Mouse (Mus musculus) ES-E14 (cell line): Measurements from ENCODE around the gene Trappc1. TPM values are rescaled to one million over a fixed set of nuclear protein-coding genes. Genes with fewer than 3 reads are reported as not detected.

Experiments used
- DNase-seq: peaks from one replicate; pipeline ENCODE4 v3.0.0-alpha.2; 2013; ENCODE audit warnings: low read depth, low spot score
- H3K27ac ChIP-seq: 2 replicates; pipeline ENCODE4 v1.5.1; 2012; ENCODE audit warnings: low read depth, mild to moderate bottlenecking, low read length, moderate library complexity, mixed read lengths; ENCODE audit not compliant: poor library complexity, insufficient read depth, severe bottlenecking
- H3K36me3 ChIP-seq: 2 replicates; pipeline ENCODE4 v1.6.1; 2012; ENCODE audit warnings: mild to moderate bottlenecking, low read length, moderate library complexity, mixed read lengths; ENCODE audit not compliant: control insufficient read depth, poor library complexity, insufficient read depth, severe bottlenecking
- H3K4me1 ChIP-seq, 2 experiments: fragments of 150-350 bp in 1 of 2; sonication (generic) in 1 of 2; 2 replicates each; pipeline ENCODE4 v1.6.1; 2012; ENCODE audit warnings: low read length in 2 of 2, mild to moderate bottlenecking in 1 of 2, mixed read lengths in 1 of 2; ENCODE audit not compliant: control insufficient read depth in 2 of 2, insufficient read depth in 2 of 2, poor library complexity in 1 of 2
- H3K4me3 ChIP-seq, 2 experiments: fragments of 150-350 bp in 1 of 2; sonication (generic) in 1 of 2; 2 replicates each; pipeline ENCODE4 v1.5.1; 2012; ENCODE audit warnings: low read length in 2 of 2, low read depth in 1 of 2, mild to moderate bottlenecking in 1 of 2, mixed read lengths in 1 of 2; ENCODE audit not compliant: insufficient read depth in 1 of 2, poor library complexity in 1 of 2, severe bottlenecking in 1 of 2
- H3K9ac ChIP-seq: 2 replicates; pipeline ENCODE4 v1.6.1; 2012; ENCODE audit warnings: low read depth, mild to moderate bottlenecking, low read length, mixed read lengths; ENCODE audit not compliant: poor library complexity, insufficient read depth, severe bottlenecking
- H3K9me3 ChIP-seq: fragments of 150-350 bp; sonication (generic); 2 replicates; pipeline ENCODE4 v1.6.1; 2012; ENCODE audit warnings: low read depth, mild to moderate bottlenecking, low read length; ENCODE audit not compliant: control insufficient read depth, insufficient read depth
- CHD2 ChIP-seq: IDR thresholded peaks from 2 replicates; pipeline ENCODE4 v1.6.1; 2014; ENCODE audit warnings: mild to moderate bottlenecking, low read depth, low read length, inconsistent platforms
- HCFC1 ChIP-seq: IDR thresholded peaks from 2 replicates; pipeline ENCODE4 v1.6.1; 2012; ENCODE audit warnings: low read length, inconsistent platforms, borderline replicate concordance; ENCODE audit not compliant: insufficient read depth
- MAFK ChIP-seq: IDR thresholded peaks from 2 replicates; pipeline ENCODE4 v1.6.1; 2014; ENCODE audit warnings: mild to moderate bottlenecking, low read depth, low read length, inconsistent platforms; ENCODE audit not compliant: insufficient read depth
- ZC3H11A ChIP-seq: IDR thresholded peaks from 2 replicates; pipeline ENCODE4 v1.6.1; 2012; ENCODE audit warnings: low read depth, mild to moderate bottlenecking, inconsistent platforms, low read length, borderline replicate concordance
- ZNF384 ChIP-seq: IDR thresholded peaks from 2 replicates; pipeline ENCODE4 v1.6.1; 2012; ENCODE audit warnings: low read depth, low read length, inconsistent platforms
- in situ Hi-C, 2 experiments: fragments of 600-800 bp; cut with MboI; formaldehyde crosslinking; loops; one replicate each; pipeline ENCODE4 v1.15.1; 2025; ENCODE audit warnings: low sequenced_read_pairs in 2 of 2, inconsistent platforms in 1 of 2; ENCODE audit not compliant: unreplicated experiment in 2 of 2
- total RNA-seq: library from RNA; depleted of rRNA; stranded (reverse); fragments of 300-350 nt; gene quantifications from 2 replicates; pipeline ENCODE4 v1.2.3, GENCODE M21; 2012

Gene Trappc1
- total RNA-seq, 1 experiment, result 62.2 TPM

DNA sequence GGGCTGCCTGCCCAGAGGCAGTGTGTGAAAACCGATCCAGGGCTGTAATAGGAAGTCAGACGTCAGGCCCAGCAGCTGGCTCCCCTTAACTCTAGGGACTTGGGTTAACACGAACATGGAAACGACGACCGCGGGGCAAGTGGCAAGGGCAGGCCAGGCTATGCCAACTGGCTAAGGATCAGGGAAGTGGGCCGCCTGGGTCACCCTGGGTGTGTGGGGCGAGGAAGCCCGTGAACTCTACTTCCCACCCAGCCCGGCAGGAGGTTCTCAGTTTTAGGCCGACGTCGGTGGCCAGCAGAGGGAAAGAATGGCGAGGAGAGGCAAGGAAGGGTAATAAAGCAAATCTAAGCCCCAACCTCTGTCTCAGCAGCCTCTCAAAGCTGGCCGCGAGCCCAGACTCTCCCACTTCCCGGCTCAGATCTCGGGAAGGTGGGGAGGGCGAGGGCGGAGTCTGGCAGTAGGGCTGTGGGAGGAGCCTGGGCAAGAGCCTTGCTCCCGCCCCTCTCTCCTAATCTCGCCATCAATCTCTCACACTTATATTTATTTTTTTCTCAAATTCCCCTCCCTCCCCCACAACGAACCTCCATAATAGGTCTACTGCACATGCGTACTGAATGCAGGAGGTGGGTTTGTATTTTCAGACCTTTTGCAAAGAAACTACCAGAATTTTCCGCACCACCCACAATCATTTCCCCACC is 42.5 kb downstream of the Trappc1 start:
- Histone ChIP-seq H3K27ac (no peak overlapping the region), H3K4me1 (peaks cover 0 to 19% of the 10 kb centered on the region in 2 experiments; a peak in 2 of 4 replicates)

DNA sequence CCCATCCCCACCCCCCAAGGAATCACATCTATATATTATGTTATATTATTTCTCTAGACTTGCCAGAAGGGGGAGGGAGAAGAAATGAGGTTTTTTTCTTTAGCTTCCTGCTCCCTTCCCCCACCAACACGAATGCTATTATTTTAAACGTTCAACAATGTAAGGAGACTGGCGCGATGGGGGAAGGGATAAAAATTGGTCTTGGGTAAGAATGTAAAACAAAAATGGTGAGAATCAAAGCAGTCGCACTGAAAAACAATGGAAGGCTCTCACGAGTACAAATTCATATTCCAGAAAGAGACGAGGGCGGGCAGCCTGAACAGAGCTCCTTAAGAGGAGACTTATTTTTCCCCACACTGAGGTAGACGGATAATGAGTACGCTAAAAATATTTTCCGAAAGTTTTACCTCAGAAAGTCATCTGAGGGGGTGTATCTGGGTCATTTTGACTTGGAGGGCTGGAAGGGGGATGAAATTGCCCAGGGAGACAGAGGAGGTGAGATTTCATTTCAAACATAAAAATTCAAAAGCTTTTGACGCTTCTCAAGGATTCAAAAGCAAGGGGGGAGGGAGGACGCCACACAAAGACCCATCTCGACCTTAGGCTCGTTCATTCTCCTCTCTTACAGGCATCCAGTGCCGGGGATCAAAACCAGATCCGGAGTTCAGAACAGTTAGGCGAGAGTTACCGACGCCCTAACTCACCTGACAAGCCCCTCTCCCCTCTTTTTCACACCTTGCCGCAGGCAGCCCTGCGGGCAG is 43.3 kb downstream of the Trappc1 start:
- H3K4me3 ChIP-seq, result peak overlapping the region in 1 of 2 experiments; percentile 3; a peak in 1 of 4 replicates
- DNase-seq, result no peak
- in situ Hi-C loops, result no loop called here
- no peaks in the 10 kb centered on the region for H3K36me3 ChIP-seq
- no peaks in the 10 kb centered on the region for H3K9me3 ChIP-seq
- H3K9ac ChIP-seq, result no peak overlapping the region
- H3K27ac ChIP-seq, result no peak overlapping the region
- peaks cover 0 to 24% of the 10 kb centered on the region in 2 experiments; a peak in 2 of 4 replicates for H3K4me1 ChIP-seq
- TF ChIP-seq ZNF384 (no peak), HCFC1 (no peak), ZC3H11A (no peak), CHD2 (no peak), MAFK (no peak)

More for the DNA sequence above, 42.5 kb downstream of the Trappc1 start:
- in situ Hi-C loops, result no loop called here
- Histone ChIP-seq H3K9ac (peak overlapping the region; percentile 24), H3K4me3 (peak overlapping the region; percentile 36 to 55), H3K36me3 (no peaks in the 10 kb centered on the region), H3K9me3 (no peaks in the 10 kb centered on the region)
- DNase-seq, result peak; percentile 59
- TF ChIP-seq ZNF384, result no peak

DNA sequence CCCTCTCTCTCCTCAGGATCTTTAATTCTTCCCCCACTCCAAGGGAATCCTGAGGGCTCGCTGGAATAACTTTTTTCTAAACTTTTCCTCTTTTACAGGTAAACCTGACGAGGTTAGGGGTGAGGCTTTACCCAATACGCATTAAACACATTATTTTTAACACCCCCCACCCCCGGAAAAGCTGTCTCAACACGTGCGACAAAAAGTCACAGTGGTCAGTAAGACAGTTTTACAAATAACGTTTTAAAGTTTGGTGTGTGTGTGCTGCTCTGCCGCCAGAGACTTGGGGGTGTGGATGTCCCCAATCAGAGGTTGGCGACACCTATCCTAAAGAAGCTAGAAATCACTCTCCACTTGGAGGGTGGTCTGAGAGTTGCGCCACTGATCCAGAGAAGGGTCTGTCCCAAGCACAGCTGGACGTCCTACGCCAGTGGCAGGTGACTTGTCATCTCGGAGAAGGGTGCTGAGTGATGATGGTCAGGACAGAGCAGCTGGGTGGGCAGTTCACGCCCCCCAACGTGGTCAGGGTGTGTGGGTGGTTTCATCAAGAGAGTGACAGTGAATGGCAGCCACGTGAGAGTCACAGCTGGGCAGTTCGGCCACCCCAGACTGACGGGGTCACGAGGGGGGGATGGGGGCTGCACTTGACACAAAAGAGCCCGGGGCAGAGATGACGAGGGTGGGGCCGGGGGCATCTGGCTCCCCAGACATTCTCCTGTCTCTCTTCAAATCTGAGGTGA is 44.0 kb downstream of the Trappc1 start:
- H3K9ac ChIP-seq, result no peak overlapping the region; the same call in 1 of the 2 replicates
- peak overlapping the region; percentile 77 to 89 for H3K4me3 ChIP-seq
- TF ChIP-seq MAFK, result no peak
- no peak for TF ChIP-seq HCFC1
- TF ChIP-seq ZC3H11A, result no peak
- no peak for TF ChIP-seq CHD2
- no peak for TF ChIP-seq ZNF384
- H3K4me1 ChIP-seq, result peaks cover 0 to 26% of the 10 kb centered on the region in 2 experiments; a peak in 2 of 4 replicates
- H3K9me3 ChIP-seq, result no peaks in the 10 kb centered on the region
- H3K36me3 ChIP-seq, result no peaks in the 10 kb centered on the region
- H3K27ac ChIP-seq, result no peak overlapping the region; the same call in 1 of the 2 replicates
- in situ Hi-C loops, result no loop called here
- no peak for DNase-seq

DNA sequence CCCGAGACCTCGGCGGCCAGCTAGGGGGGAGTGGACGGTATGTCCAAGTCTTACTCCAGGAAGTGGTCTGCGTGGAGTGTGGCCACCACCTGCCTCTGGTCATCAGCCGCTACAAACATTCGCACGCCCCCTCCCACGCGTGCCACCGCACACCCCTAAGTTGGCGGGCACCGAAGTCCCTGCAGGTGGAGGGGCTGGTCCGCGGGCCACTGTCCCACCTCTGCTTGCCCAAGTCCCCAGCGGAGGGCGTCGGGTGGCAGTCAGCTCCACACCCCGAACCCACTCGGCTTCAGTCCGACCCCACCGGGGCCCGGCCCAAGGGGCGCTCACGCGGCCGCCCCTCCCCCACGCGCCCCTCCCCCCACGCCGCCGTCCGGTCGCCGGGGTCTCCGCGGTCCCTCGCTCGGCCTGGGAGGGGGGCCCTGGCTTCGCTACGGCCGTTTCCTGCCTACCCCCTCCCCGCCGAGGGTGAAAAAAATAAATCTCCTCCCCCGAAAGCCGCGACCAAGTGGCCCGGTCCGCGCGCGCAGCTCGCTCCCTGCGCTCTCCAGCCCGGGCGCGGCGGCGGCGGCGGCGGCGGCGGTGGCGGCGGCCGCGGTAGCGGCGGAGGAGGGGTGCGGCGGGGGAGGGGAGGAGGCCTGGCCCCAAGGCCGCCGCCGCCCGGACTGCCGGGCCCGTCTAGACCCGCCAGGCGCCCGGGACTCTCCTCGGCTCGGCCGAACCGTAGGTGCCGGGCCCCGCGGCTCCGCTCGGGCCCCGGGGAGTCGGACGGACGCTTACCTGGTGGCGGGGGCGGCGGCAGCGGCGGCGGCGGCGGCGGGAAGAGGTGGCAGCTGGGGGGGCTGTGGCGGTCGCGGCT is 44.8 kb downstream of the Trappc1 start:
- Histone ChIP-seq H3K4me3 (peak overlapping the region; percentile 77 to 89), H3K9ac (peak overlapping the region; percentile 76), H3K4me1 (peaks cover 0 to 26% of the 10 kb centered on the region in 2 experiments; a peak in 2 of 4 replicates), H3K27ac (no peak overlapping the region; the same call in 1 of the 2 replicates), H3K9me3 (no peaks in the 10 kb centered on the region), H3K36me3 (no peaks in the 10 kb centered on the region)
- TF ChIP-seq ZNF384 (peak; percentile 82), HCFC1 (no peak)
- no peak for DNase-seq
- in situ Hi-C loops, result no loop called here
